Mouse (Mus musculus): ENCODE measurements around the gene Ocrl.

The Ocrl gene

GRCm38 (mm10) chrX:47985000-47985619 is 72.9 kb downstream of the Ocrl start:
- peak; percentile 49 for DNase-seq

- no peak for DNase-seq
Observed at GRCm38 (mm10) chrX:47988024-47988423, 75.8 kb downstream of the Ocrl start.

GRCm38 (mm10) chrX:47992606-47993005 is 80.4 kb downstream of the Ocrl start:
- DNase-seq = peak; percentile 84

GRCm38 (mm10) chrX:47998412-47998811 is 86.2 kb downstream of the Ocrl start:
- DNase-seq = no peak

GRCm38 (mm10) chrX:48001151-48001550 is 89.0 kb downstream of the Ocrl start:
- DNase-seq = no peak

GRCm38 (mm10) chrX:48004786-48005185 is 92.6 kb downstream of the Ocrl start:
- DNase-seq = no peak

GRCm38 (mm10) chrX:48006062-48006461 is 93.9 kb downstream of the Ocrl start:
- DNase-seq = no peak

GRCm38 (mm10) chrX:48011656-48012055 is 99.5 kb downstream of the Ocrl start:
- DNase-seq = peak; percentile 65

All from cerebellum, adult 8-10 months (tissue).